Mouse (Mus musculus) gastrocnemius, adult 8-10 months (tissue): Measurements from ENCODE around the gene C1s2. TPM values are rescaled to one million over a fixed set of nuclear protein-coding genes. Genes with fewer than 3 reads are reported as not detected.
"Not testable (repeated sequence)": the region's sequence is repeated elsewhere in the genome, so short reads cannot be mapped to it uniquely, and the experiment has no call there.

ENCODE experiments used
- DNase-seq, 2 experiments: peaks; one replicate each; pipeline ENCODE4 v3.0.0; 2022; ENCODE audit warnings: low spot score in 2 of 2
- total RNA-seq, 4 experiments: library from RNA; stranded (reverse); gene quantifications; 2 replicates each; pipeline ENCODE4 v1.2.4; 2022

The C1s2 gene
- under 1 TPM; 0.44 to 0.70 (median 0.51) TPM for total RNA-seq

- DNase-seq, result not testable (repeated sequence)
Observed at GRCm38 (mm10) chr6:124635985-124636384, at the start of gene C1s2. TSS of gene C1s2 (minus strand) at chr6:124636085.

GRCm38 (mm10) chr6:124683591-124684417 is 47.9 kb upstream of the C1s2 start:
- peak; percentile 30 to 58 for DNase-seq

GRCm38 (mm10) chr6:124682291-124682690 is 46.4 kb upstream of the C1s2 start:
- DNase-seq, result not testable (repeated sequence)

DNA sequence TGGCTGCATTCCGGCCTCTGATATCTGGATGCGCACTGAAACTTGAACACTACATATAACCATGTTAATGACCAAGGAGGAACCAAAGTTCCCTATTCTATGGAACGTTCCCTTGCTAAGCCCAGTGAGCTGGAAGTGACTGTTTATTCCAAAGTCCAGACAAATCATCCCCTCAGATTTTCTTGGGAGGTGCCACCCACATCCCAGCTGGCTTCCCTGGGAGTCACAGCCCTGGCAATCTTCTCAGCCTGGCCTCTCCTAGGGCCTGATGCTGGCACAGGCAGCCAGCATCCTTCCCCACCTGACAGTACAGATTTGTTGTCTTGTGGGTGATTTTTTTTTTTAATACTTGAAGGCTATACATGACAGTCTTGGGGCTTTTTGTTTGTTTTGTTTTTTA is 43.6 kb upstream of the C1s2 start:
- no peak for DNase-seq

DNA sequence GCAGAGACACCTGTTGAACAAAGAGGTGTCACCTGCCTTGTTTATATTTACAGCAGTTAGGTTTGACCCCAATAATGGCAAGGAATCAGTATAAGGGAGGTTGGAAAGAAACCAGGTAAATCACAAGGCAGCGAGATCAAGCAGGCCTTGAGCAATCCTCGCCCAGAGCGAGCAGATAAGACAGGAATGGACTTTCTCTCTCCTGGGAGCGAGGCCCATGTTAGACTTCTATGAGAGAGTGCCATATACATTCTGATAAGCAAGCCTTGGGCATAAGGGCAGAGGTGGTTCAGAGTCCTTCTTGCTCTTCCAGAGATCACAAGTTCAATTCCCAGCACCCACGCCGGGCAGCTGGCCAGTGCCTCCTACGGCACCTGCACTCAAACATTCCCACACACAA is 42.9 kb upstream of the C1s2 start:
- DNase-seq, result no peak

DNA sequence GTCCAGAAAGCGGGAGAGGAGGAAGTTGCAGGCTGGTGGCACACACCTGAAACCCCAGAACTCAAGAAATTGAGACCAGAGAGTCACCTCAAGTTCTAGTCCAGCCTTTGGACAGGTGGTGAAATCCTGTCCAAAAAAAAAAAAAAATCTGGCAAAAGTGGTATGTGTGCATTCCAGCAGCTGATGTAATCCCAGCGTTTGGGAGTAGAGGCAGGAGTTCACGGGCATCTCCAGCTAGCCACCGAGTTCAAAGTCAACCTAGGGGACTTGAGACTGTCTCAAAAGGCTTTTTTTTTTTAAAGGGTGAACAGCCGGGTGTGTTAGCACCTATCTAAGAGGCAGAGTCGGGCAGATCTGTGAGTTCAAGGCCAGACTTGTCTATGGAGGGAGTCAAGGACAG is 40.3 kb upstream of the C1s2 start:
- no peak for DNase-seq

GRCm38 (mm10) chr6:124674591-124674990 is 38.7 kb upstream of the C1s2 start:
- no peak for DNase-seq

DNA sequence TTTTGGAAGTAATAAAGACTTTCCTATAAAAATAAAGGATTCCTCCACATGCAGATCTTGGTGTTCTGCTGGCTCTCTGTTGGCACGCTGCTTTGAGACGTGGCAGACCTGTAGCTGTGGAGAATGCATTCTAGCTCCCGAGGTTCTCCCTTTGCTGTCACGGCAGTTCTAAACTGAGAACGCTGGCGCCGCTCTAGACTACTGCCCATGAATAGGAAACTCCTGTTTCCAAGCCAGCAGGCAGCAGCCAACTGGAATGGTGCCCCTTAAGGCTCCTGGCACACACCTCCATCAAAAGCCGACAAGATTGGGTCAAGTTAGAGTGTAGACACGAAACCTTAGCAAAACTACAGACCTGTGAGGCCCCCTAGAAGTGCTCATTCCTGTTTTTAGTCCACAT is 37.7 kb upstream of the C1s2 start:
- DNase-seq, result peak; percentile 27 to 59

DNA sequence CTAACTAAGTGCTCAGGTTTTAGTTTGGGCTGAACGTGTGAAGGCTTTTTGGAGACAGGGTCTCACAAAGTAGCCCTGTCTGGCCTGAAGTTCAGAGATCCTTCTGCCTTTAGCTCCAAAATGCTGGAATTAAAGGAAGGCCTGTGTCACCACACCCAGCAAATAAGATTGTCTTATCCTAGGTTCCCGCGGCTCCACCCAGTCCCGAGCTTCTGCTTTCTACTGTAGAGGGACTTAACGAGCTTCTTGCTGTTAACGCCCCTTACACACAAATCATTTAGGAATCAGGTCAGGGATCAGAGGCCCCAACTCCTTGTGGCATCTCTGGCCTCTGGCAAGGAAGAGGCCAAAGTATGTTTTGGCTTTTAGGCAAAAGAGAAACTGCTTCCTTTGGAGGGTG is 36.2 kb upstream of the C1s2 start:
- DNase-seq, result no peak

GRCm38 (mm10) chr6:124670281-124670900 is 34.5 kb upstream of the C1s2 start:
- no peak for DNase-seq

- no peak for DNase-seq
Observed at GRCm38 (mm10) chr6:124669234-124669859, 33.5 kb upstream of the C1s2 start.

- DNase-seq, result no peak
Observed at GRCm38 (mm10) chr6:124665011-124665410, 29.1 kb upstream of the C1s2 start.

- DNase-seq, result no peak
Observed at GRCm38 (mm10) chr6:124664256-124664655, 28.4 kb upstream of the C1s2 start.

DNA sequence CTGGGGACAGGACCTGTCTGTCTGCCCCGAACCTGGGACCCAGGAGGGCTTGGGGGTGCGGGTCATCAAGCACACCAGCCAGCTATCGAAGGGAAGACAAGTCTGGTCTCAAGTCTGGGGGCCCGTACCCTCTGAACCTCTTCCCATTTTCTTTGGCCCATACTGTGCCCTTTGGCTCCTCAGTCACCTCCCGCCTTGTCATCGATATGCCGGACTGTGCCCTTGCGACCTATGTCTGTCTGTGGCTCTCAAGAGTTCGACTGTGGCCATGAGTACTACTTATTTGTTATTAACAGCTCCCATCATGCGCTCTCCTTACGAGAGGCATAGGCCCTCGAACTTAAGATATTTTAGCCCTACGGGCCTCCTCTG is 27.5 kb upstream of the C1s2 start:
- DNase-seq, result no peak

GRCm38 (mm10) chr6:124662477-124663423 is 26.9 kb upstream of the C1s2 start, which contains the start of gene Lpcat3:
TSS of gene Lpcat3 (plus strand) at chr6:124663027.
- peak; percentile 98 for DNase-seq

GRCm38 (mm10) chr6:124661995-124662394 is 26.1 kb upstream of the C1s2 start:
- no peak for DNase-seq

GRCm38 (mm10) chr6:124661156-124661806 is 25.4 kb upstream of the C1s2 start:
- no peak for DNase-seq

GRCm38 (mm10) chr6:124658067-124658466 is 22.2 kb upstream of the C1s2 start:
- no peak for DNase-seq

DNA sequence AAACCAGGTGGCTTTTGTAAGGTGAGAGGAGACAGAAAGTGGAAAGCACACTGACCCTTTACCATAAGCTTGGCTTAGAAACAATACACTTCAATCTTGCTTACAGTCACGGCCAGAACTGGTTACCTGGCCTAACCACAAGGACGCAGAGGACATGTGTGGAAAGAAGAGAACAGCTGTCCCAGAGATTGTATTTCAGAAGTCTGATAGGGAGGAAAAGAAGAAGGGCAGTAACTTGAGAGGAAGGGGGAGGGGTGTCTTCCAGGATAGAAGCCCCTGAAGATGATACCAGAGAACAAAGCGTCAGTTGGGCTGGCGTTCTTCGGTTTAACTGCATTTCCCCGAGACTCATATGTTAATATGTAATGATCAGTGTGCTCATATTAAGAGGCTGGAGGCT is 20.0 kb upstream of the C1s2 start:
- no peak for DNase-seq

GRCm38 (mm10) chr6:124646394-124646793 is 10.5 kb upstream of the C1s2 start:
- DNase-seq, result no peak

DNA sequence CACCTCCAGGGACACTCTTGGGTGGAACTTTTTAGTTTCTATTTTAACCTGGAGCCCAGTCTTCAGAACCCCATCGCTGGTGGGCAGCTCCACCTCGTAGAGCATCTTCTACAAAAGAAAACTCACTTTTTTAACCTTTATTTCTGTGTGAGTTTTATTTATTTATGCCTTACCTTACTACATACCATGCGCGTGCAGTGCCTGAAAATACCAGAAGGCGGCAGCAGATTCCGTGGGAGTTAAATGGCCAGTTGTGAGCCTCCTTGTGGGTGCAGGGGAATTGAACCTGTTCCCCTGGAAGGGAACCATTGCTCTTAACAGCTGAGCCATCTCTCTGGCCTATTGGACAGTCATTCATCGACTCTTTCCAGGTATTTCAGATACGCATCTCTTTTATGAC is 5.1 kb upstream of the C1s2 start:
- DNase-seq, result peak; percentile 57
